Mouse (Mus musculus): ENCODE measurements around the gene Tmem185b.

DNA sequence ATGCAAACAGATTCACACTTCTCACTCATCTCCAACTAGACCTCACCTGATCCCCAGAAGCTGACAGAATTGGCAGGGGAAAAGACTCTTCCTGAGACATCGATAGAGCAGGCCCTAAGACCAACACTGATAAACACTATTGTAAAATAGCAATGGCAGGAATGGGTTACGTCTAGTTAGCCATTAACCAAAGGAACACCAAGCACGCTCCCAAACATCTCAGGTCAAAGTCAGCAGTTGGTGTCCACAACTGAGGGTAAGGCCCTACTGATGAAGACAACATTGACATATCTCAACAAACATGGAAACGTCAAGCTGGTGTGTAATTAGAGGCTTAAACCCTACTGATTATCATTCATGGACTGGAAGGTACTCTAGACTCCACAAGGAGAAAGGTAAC lies 39.6 kb downstream of the Tmem185b start:
- TF ChIP-seq CTCF (IDR thresholded peaks at IDR 0.05; ENCODE audit: borderline replicate concordance, control insufficient read depth, extremely low read depth, insufficient read depth, low read length, poor library complexity) (no peak), POLR2A (IDR thresholded peaks at IDR 0.05; ENCODE audit: control insufficient read depth, extremely low read depth, insufficient read depth, low read length, poor library complexity) (no peak)

Measured in thymus, adult 2 months (tissue).